Mouse (Mus musculus) yolk sac, embryonic 10.5 days (tissue): ENCODE data around the gene Ppp2r3d.
A peak's percentile ranks its signal among the peaks of the same experiment; 100 is the strongest.
"Not testable (repeated sequence)": the region's sequence is repeated elsewhere in the genome, so short reads cannot be mapped to it uniquely, and the experiment has no call there.

Experiments
- DNase-seq: peaks from one replicate; pipeline ENCODE4 v3.0.0-alpha.2; 2017; ENCODE audit warnings: low spot score

The Ppp2r3d gene

DNA sequence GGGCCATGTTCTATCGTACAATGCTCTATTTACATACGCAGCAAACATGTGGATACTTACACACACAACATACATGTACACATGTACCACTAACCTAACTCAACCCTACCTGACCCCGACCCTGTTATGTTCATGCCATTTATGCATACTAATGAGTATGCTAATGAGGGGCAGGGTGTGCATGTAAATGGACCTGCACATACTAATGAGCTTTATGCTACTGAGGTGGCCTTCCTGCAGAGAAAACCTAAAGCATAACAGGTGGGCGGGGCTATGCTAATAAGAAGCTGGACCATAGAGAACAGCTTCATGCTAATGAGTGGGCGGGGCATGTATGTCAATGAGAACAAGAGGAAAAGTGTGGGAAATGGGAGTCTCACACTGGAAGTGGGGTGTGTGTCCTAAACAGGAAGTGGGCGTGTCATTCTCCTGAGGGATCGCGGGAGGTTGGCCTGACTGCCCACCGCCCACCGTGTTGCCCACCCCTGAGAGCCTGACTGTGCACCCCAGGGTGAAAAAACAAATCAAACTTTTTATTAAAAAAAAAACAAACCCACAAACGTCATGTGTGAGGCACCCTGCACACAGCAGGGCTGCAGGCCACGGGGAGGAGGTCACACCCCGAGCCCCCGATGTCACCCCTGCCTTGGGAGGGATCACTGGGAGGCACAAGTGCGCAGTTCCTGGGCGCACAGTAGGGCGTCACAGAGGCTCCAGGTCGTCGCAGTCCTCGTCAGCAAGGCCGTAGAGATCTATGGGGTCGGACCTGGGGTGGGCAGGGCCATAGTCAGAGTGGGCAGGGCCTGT, at the start of gene Ppp2r3d:
Gene Ppp2r3d (minus strand): TSS at position 803 of the 807 bp plus-strand sequence.
- no peak for DNase-seq

GRCm38 (mm10) chr9:124493693-124494092, 17.0 kb upstream of the Ppp2r3d start, which contains the start of gene Gm21836:
TSS of gene Gm21836 (minus strand) at chr9:124493793.
- DNase-seq, result not testable (repeated sequence)

- DNase-seq, result peak; percentile 16
These were observed 3.8 kb upstream of the Ppp2r3d start for GRCm38 (mm10) chr9:124480361-124480980.

- no peak for DNase-seq
These were observed 1.4 kb upstream of the Ppp2r3d start for GRCm38 (mm10) chr9:124478081-124478480.

GRCm38 (mm10) chr9:124475689-124476088, 1.0 kb downstream of the Ppp2r3d start:
- no peak for DNase-seq

GRCm38 (mm10) chr9:124456572-124456971, 20.1 kb downstream of the Ppp2r3d start:
- peak; percentile 12 for DNase-seq

GRCm38 (mm10) chr9:124442533-124442855, 34.2 kb downstream of the Ppp2r3d start:
- DNase-seq, result no peak

GRCm38 (mm10) chr9:124441681-124442532, 34.8 kb downstream of the Ppp2r3d start:
- peak; percentile 16 for DNase-seq

DNA sequence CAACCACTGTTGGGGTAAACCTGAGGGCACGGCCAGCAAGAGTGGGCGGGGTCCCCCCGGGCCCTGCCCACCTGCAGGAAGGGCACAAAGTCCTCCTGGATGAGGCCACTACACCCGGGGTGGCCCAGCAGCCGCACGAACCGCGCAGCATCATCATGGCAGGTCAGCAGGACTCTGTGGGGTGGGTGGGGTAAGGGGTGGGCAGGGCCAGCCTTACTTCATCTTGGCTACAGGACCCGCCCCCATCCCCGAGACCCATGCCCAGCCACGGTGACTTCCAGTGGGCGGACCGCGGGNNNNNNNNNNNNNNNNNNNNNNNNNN, 36.0 kb downstream of the Ppp2r3d start:
- DNase-seq, result peak; percentile 67

- peak; percentile 66 for DNase-seq
These were observed 36.6 kb downstream of the Ppp2r3d start for GRCm38 (mm10) chr9:124439848-124440723.

DNA sequence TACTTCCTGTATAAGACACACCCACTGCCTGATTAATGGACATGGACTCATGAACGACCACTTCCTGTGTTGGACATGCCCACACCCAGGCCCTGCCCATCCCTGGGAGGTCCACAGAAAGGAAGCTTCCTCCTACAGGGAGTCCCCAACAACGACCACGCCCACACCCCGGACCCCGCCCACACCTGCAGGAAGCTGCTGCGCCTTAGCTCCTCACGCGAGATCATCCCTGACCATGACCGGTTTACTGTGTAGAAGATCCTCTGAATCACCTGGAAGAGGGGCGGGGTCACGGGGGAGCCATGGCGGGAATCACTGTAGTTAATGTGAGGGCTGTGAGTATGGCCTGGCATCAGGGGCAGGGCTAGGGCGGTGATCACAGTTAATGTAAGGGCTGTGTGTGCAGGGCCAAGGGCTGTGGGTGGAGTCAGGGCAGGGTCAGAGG, 37.3 kb downstream of the Ppp2r3d start:
- peak; percentile 49 for DNase-seq

GRCm38 (mm10) chr9:124438686-124439346, 37.9 kb downstream of the Ppp2r3d start:
- peak; percentile 16 for DNase-seq

GRCm38 (mm10) chr9:124425411-124425885, 51.2 kb downstream of the Ppp2r3d start:
- DNase-seq, result peak; percentile 94

DNA sequence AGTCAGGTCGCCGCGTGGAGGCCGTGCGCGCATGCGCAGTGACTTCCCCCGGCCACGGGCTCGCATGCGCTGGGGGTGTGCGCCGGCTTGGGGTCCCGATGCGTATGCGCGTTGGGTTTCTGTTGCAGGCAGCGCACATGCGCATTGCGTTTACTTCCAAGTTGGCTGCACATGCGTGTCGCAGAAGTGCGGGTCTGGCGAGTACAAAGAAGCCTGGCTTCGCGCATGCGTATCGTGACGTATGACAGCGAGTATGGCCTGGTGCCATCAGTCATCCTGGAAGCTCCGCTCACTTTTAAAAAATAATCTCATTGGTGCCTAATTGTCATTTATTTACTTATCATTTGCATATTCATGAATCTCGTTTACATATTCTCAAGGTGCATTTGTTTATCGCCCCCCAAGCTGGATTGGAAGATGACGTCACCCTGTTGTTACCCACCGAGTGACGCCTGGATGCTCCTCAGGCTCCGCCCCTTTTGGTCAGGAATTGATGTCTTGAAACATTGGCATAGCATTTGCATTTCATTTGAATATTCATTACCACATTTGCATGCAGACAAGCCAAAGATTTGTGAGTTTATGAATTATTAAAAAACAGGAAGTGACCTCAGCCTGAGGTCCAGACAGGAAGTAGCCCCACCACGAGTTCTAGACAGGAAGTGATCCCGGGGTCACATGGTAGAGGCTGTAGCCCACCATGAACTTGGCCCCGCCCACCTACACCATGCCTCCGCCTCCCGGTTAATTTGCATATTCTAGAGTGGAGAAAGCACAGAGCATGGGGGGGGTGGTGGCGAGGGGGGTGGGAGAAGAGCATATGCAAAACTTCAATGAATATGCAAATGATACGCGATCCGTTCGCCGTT, 51.9 kb downstream of the Ppp2r3d start:
- DNase-seq, result peak; percentile 98

DNA sequence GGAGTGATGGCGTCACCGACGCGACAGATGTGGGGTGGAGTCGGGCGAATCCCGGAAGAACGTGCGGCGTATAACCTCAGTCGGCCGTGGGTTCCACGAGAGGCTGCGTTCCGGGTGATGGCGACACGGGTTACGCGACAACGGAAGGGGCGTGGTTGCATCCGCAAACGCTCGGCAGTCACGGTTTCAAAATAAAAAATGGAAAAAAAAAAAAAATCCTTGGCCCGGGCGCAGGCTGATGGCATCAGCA, 52.5 kb downstream of the Ppp2r3d start:
- no peak for DNase-seq

- peak; percentile 97 for DNase-seq
These were observed 53.0 kb downstream of the Ppp2r3d start for GRCm38 (mm10) chr9:124423552-124424291.

- peak; percentile 99 for DNase-seq
These were observed 53.7 kb downstream of the Ppp2r3d start for GRCm38 (mm10) chr9:124422900-124423551.

DNA sequence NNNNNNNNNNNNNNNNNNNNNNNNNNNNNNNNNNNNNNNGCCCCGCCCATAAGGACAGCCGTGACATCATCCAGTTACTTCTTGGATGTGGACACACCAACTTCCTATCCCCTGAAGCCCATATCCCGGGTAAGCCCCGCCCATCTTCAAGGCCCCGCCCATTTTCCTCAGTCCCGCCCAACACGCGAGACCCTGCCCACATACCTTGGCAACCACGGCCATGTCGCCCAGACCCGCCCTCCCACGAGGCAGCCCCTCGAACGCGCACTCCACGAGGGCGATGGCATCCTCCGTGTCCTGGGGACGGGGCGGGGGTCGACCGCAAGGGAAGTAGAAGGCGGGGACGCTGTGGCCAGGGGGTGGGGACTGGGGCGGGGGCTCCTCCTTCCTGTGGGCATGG, 54.3 kb downstream of the Ppp2r3d start:
- DNase-seq, result no peak

DNA sequence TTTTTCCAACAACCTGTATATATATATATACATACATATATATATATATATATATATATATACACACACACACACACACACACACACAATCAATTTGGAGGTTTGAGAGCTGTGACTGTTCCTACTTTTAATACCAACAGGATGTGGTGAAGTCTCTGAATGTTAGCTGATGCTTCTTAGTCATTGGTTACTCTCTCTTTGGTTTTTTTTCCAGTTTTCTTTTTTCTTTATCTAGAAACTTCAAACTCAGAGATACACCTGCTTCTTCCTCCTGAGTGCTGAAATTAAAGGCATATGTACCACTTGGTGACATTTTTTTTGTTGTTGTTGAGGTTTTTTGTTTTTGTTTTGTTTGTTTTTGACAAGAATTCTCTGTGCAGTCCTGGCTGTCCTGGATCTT, 63.8 kb downstream of the Ppp2r3d start:
- DNase-seq, result no peak
